Mouse (Mus musculus) splenic B cell, adult 2 months (primary cell): ENCODE results near the gene Sult4a1.
"Not testable (repeated sequence)": the region's sequence is repeated elsewhere in the genome, so short reads cannot be mapped to it uniquely, and the experiment has no call there.

ENCODE experiments used
- DNase-seq: peaks from one replicate; pipeline ENCODE4 v3.0.0-alpha.2; 2011; ENCODE audit warnings: low read depth, low spot score
- H3K27me3 ChIP-seq: 2 replicates; pipeline ENCODE4 v1.6.1; 2012; ENCODE audit warnings: mild to moderate bottlenecking, low read length, moderate library complexity, mixed read lengths; ENCODE audit not compliant: control insufficient read depth, poor library complexity, insufficient read depth, severe bottlenecking
- H3K36me3 ChIP-seq: 2 replicates; pipeline ENCODE4 v1.6.1; 2012; ENCODE audit warnings: mild to moderate bottlenecking, low read length, moderate library complexity, mixed read lengths; ENCODE audit not compliant: control insufficient read depth, poor library complexity, insufficient read depth, severe bottlenecking

Sult4a1 gene

GRCm38 (mm10) chr15:84120612-84121011, 15.1 kb upstream of the Sult4a1 start:
- DNase-seq: no peak
- no peaks in the 10 kb centered on the region for H3K27me3 ChIP-seq
- H3K36me3 ChIP-seq: no peaks in the 10 kb centered on the region

- DNase-seq: no peak
- Histone ChIP-seq H3K36me3 (no peaks in the 10 kb centered on the region), H3K27me3 (no peaks in the 10 kb centered on the region)
Measured at GRCm38 (mm10) chr15:84116466-84116865, 10.9 kb upstream of the Sult4a1 start.

- DNase-seq: no peak
- H3K27me3 ChIP-seq: no peaks in the 10 kb centered on the region
- no peaks in the 10 kb centered on the region for H3K36me3 ChIP-seq
Measured at GRCm38 (mm10) chr15:84115727-84116126, 10.2 kb upstream of the Sult4a1 start.

- Histone ChIP-seq H3K36me3 (no peaks in the 10 kb centered on the region), H3K27me3 (no peaks in the 10 kb centered on the region)
- no peak for DNase-seq
Measured at GRCm38 (mm10) chr15:84113873-84114272, 8.3 kb upstream of the Sult4a1 start.

GRCm38 (mm10) chr15:84108899-84109298, 3.3 kb upstream of the Sult4a1 start:
- no peaks in the 10 kb centered on the region for H3K27me3 ChIP-seq
- peak; percentile 13 for DNase-seq
- no peaks in the 10 kb centered on the region for H3K36me3 ChIP-seq

GRCm38 (mm10) chr15:84105924-84106500, 458 bp upstream of the Sult4a1 start:
- DNase-seq: no peak
- H3K27me3 ChIP-seq: no peaks in the 10 kb centered on the region
- H3K36me3 ChIP-seq: no peaks in the 10 kb centered on the region

GRCm38 (mm10) chr15:84104626-84105025, 928 bp downstream of the Sult4a1 start:
- no peak for DNase-seq
- H3K27me3 ChIP-seq: no peaks in the 10 kb centered on the region
- H3K36me3 ChIP-seq: no peaks in the 10 kb centered on the region

- not testable (repeated sequence) for DNase-seq, H3K27me3 ChIP-seq
Measured at GRCm38 (mm10) chr15:84097536-84097935, 8.0 kb downstream of the Sult4a1 start.

GRCm38 (mm10) chr15:84096051-84096450, 9.5 kb downstream of the Sult4a1 start:
- Histone ChIP-seq H3K27me3 (no peaks in the 10 kb centered on the region), H3K36me3 (no peaks in the 10 kb centered on the region)
- no peak for DNase-seq

More at GRCm38 (mm10) chr15:84097536-84097935, 8.0 kb downstream of the Sult4a1 start:
- H3K36me3 ChIP-seq: not testable (repeated sequence)

GRCm38 (mm10) chr15:84094921-84095320, 10.6 kb downstream of the Sult4a1 start:
- H3K36me3 ChIP-seq: no peaks in the 10 kb centered on the region
- no peak for DNase-seq

GRCm38 (mm10) chr15:84086775-84087174, 18.8 kb downstream of the Sult4a1 start:
- Histone ChIP-seq H3K36me3 (no peaks in the 10 kb centered on the region), H3K27me3 (no peaks in the 10 kb centered on the region)
- DNase-seq: no peak

More at GRCm38 (mm10) chr15:84094921-84095320, 10.6 kb downstream of the Sult4a1 start:
- H3K27me3 ChIP-seq: no peaks in the 10 kb centered on the region

GRCm38 (mm10) chr15:84086364-84086763, 19.2 kb downstream of the Sult4a1 start:
- no peak for DNase-seq
- Histone ChIP-seq H3K27me3 (no peaks in the 10 kb centered on the region), H3K36me3 (no peaks in the 10 kb centered on the region)

- Histone ChIP-seq H3K27me3 (no peaks in the 10 kb centered on the region), H3K36me3 (no peaks in the 10 kb centered on the region)
- DNase-seq: no peak
Measured at GRCm38 (mm10) chr15:84080069-84080468, 25.5 kb downstream of the Sult4a1 start.

GRCm38 (mm10) chr15:84079519-84079918, 26.0 kb downstream of the Sult4a1 start:
- DNase-seq: no peak
- Histone ChIP-seq H3K36me3 (no peaks in the 10 kb centered on the region), H3K27me3 (no peaks in the 10 kb centered on the region)

- Histone ChIP-seq H3K27me3 (no peaks in the 10 kb centered on the region), H3K36me3 (no peaks in the 10 kb centered on the region)
- no peak for DNase-seq
Measured at GRCm38 (mm10) chr15:84078667-84079066, 26.9 kb downstream of the Sult4a1 start.

GRCm38 (mm10) chr15:84077151-84077550, 28.4 kb downstream of the Sult4a1 start:
- no peaks in the 10 kb centered on the region for H3K27me3 ChIP-seq
- DNase-seq: no peak
- H3K36me3 ChIP-seq: no peaks in the 10 kb centered on the region
